Mouse (Mus musculus) adrenal gland, postnatal 4 days (tissue): Measurements from ENCODE around the gene Rhd. TPM values are rescaled to one million over a fixed set of nuclear protein-coding genes. Genes with fewer than 3 reads are reported as not detected.
"Not testable (repeated sequence)": the region's sequence is repeated elsewhere in the genome, so short reads cannot be mapped to it uniquely, and the experiment has no call there.

Experiments used
- DNase-seq, 2 experiments: peaks; one replicate each; pipeline ENCODE4 v3.0.0; 2021 to 2022; ENCODE audit warnings: low spot score in 2 of 2, mixed read lengths in 2 of 2
- long read RNA-seq, 2 experiments: library from polyadenylated mRNA; stranded (forward); transcript quantifications; one replicate each; pipeline ENCODE4 v2.0.0; 2021
- total RNA-seq, 2 experiments: library from RNA; stranded (reverse); gene quantifications; 2 replicates each; pipeline ENCODE4 v1.2.3; 2021

Rhd gene
- 10 to 100 TPM in 1 of 2 experiments, 1 to 10 TPM in 1; 6.5 to 12.0 TPM for total RNA-seq
- long read RNA-seq, experiment 1, transcript Rhd-201 (10 exons, 1,514 nt) = major isoform, 6 of 8 reads
- long read RNA-seq, experiment 1, partial matches to known transcripts = 1 of 8 reads
- long read RNA-seq, experiment 1, other reads (novel, unspliced or antisense) = 1 of 8 reads
- long read RNA-seq, experiment 2, transcript Rhd-201 (10 exons, 1,514 nt) = major isoform, 24 of 30 reads
- long read RNA-seq, experiment 2, partial matches to known transcripts = 2 of 30 reads
- long read RNA-seq, experiment 2, other reads (novel, unspliced or antisense) = 4 of 30 reads

DNA sequence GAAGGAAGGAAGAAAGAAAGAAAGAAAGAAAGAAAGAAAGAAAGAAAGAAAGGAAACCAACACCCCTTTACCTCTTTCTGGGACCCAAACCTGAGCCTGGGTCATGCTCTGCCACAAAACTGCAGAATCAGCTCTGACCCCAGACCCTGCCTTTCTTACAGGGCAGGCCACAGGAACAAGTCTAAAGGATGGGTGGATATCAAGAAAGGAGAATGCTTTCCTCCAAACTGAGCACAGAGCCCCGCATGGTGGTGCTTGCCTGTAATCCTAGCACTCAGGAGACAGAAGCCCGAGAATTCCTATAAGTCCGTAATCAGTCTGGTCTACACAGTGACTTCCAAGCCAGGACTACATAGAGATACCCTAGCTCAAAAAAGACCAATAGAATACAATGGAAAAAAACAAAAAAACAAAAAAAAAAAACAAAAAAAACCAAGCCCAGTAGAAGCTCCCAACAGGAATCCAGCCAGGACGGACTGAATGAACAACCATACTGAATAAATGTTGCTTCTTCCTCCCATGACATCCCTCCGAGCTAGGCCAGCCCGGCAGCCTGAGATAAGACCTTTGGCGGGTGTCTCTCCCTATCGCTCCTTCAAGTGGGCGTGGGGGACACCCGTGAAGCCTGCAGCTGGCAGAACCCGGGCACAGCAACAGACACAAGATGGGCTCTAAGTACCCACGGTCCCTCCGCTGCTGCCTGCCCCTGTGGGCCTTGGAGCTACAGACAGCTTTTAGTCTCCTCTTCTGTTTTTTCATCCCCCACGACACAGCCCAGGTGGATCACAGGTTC, at the start of gene Rhd:
Gene Rhd (plus strand): TSS at position 600 of the 793 bp plus-strand sequence.
- no peak for DNase-seq

DNA sequence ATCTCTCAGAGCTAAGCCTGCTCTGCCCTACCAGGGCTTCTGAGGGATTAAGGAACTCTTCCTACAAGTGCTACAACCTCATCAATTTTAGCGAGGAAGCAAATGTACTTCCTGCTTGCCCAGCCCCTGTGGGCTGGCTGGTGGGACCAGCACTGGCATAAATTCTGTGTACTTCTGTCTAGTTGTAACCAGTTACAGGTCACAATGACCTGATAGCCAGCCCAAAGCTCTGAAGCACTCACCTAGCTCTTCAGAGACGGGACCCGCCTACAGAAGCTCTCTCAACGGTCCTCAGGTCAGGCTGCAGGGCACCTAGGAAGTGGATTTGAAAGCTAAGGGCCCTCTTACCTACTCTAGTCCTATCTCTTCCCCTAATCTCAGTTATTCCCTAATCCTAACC, 46.6 kb upstream of the Rhd start:
- no peak for DNase-seq

DNA sequence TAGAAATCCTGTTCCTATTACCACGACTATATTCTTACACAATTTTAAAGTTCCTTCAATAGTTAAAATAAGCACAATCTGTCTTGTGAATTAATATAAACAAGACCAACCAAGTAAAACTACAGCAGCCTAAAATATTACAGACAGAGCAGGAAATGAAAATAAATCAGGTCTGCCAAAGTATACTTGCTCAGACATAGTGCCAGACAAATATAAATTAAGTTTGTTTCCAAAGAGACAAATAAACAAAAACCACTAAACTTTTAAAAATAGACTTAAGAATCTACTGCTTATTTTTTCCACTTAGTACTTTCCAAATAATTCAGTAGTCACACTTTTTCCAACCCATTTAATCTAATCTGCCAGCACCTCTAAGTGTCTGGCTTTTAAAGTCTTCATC, 43.3 kb upstream of the Rhd start:
- DNase-seq = no peak

DNA sequence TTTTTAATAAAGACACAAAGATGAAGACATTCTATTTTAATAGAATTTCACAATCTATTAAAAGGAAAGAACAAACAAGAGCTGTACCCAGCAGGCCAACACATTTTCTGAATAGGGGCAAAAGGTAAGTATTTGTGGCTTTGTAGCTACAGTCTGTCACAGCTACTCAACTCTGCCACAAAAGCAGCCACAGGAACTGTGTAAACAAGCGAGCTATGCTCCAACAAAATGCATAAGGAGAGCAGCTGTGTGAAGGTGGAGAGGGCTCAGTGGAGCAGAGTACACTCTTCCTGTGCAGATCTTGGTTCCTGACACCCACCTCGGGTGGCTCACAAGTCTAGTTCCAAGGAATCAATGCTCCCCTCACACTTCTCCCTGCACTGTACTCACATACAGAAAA, 40.8 kb upstream of the Rhd start:
- no peak for DNase-seq

DNA sequence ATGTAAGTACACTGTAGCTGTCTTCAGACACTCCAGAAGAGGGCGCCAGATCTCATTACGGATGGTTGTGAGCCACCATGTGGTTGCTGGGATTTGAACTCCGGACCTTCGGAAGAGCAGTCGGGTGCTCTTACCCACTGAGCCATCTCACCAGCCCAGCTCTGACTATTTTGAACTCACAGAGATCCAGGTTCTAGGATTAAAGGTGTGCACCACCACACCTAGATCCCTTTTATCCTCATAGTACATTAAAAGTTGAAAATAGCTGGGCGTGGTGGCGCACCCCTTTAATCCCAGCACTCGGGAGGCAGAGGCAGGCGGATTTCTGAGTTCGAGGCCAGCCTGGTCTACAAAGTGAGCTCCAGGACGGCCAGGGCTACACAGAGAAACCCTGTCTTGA, 38.5 kb upstream of the Rhd start:
- not testable (repeated sequence) for DNase-seq

DNA sequence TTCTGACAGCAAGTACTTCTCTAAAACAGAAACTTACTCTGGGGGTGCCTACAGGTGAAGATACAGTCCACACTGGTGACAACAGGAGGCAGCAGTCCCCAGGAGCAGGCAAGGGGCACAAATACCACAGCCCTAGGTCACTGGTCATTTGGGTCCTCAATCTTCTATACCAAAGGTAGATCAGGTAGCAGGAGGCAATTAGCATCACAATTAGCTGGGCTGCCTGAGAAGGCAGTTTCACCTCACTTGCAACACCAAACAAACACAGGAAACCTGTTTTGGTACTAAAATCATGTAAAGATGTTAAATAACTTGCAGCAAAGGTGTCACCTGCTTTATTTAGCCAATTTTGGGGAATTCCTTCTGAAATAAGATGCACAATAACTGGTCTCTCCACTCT, 38.0 kb upstream of the Rhd start:
- DNase-seq = no peak

DNA sequence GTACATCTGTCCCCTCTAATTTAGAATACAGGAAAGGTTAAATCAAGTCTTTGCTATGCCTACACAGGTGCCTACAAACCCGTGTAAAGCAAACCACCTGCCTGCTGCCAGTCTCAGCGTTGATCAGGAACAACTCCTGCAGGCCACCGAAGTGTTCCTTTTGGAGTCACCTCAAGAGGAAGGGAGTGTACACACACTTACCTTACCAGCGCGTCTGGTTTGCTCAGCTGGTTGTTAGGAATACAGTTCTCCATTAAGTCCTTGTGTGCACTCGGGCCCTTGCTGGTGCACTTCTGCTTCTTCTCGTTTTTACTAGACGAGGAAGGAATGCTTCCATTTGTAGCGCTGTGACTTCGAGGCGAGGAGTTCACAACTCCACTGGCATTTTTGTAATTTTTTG, 36.5 kb upstream of the Rhd start:
- DNase-seq = no peak

DNA sequence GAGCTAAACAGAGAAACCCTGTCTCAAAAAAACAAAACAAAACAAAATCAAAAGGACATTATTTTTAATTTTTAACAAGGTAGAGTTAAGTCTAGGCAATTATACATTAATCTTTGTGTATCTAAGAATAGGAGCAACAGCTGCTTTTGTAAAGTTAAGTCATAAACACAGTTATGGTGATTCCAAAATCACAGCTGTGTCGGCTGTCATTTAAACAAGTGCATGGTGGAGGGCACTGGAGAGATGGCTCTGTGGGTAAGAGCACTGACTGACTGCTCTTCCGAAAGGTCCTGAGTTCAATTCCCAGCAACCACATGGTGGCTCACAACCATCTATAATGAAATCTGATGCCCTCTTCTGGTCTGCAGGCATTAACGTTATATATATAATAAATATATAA, 32.4 kb upstream of the Rhd start:
- DNase-seq = no peak

DNA sequence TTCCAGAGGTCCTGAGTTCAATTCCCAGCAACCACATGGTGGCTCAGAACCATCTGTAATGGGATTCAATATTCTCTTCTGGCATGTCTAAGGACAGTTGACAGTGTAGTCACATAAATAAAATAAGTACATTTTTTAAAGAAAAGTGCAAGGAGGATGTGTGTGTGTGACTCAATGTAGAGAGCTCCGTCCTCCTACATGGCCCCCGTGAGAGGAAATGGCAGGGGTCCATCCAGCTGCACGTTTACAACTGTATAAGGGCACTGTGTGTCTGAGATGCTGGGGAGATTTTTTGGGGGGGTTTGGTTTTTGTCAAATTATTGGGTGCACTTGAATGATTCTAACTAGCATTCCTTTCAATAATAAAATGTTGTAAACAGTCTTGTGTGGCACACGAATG, 28.9 kb upstream of the Rhd start:
- DNase-seq = no peak

DNA sequence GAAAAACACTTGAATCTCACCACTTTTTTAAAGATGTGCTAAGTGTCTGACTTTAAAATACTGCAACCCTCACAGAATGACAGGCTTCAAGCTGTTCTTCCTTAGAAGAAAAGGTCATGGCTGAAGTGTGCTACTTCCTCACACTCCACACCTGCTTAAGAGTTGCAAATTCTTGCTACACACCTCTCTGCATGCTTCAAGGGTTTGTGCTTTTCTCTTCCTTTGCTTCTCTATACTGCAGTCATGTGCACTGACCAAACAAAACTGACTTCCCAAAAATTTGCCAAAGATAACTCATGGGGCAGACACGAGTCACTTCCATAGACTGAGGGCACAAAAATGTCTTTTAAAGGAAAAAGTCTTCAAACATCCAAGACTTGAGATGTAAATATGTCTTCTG, 26.1 kb upstream of the Rhd start:
- no peak for DNase-seq

DNA sequence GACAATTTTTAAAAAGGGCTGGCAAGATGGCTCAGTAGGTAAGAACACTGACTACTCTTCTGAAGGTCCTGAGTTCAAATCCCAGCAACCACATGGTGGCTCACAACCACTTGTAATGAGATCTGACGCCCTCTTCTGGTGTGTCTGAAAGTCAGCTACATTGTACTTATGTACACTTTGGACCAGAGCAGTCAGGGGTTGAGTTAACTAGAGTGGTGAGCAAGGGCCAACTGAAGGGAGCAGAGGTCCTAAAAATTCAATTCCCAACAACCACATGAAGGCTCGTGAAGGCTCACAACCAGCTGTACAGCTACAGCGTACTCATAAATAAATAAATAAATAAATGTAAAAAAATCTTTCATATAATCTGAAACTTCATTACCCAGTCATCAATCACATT, 25.6 kb upstream of the Rhd start:
- DNase-seq = not testable (repeated sequence)

DNA sequence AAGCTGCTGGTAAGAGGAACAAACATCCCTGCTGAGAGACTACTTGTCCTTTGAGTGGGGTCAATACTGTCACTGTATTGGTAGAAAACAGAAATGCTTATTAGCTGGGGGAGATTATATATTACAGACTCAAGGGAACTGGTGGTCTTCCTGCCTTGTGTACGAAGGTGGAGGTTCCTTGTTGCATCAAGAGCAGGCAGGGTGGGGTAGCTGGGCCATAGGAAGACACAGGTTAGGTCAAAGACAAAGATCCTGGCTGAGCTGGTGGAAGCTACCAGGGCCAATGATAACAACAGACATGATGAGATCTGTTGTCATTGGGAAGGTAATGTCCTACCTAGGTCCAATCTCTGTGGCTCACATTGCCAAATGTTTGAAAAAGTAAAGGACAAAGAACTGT, 24.1 kb upstream of the Rhd start:
- no peak for DNase-seq

DNA sequence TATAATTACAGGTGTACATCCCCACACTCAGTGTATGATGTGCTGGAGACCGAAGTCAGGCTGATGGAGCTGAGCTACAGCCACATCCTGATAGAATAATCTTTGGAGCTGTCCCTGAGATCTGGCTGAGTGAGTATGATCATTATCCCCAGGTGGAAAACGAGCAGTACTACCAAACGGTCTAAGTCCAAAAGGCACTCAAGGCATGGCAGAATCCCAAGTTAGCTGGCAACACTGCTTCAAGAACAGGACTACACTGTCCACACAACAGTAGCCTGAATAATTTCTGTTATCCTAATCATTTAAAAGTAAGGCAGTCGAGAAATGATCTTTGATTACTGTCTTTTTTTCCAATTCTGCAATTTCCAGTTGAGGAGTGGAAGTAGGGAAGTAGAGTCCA, 20.8 kb upstream of the Rhd start:
- DNase-seq = no peak

DNA sequence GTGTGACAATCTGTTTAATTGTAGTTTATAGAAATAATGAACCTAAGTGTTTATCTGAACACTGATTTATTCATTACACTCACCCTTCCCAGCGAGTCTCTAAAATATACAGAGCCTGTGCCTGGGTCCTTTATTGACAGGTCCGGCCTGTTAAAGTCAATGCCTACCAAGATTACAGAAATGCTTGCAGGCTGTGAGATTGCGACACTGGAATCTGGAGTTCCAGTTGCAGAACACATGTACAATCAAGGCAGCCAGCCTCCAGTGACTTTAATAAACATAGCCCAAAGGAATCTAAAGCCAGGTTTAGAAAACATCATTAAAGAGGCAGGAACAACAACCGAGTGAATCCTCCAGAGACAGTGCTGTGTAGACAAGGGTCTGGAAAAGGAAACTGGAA, 16.7 kb upstream of the Rhd start:
- no peak for DNase-seq

DNA sequence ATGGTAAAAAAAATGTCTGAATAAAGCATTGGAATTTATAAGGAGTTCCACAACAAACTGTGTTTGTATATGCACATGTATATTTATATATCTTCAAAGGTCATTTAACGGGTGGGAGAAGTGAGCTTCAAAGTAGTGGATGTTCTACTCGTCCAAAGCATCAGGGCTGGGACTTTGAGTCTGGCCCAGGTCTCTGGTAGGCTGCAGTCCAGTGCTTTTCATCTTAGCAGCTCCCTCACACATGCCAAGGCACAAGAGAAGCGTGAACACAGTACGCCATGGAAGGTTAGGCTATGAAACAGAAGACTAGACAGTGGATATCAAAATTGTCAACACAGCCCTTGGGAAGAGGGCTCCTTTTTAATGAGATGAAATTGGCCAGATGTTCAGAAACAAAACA, 13.8 kb upstream of the Rhd start:
- no peak for DNase-seq

DNA sequence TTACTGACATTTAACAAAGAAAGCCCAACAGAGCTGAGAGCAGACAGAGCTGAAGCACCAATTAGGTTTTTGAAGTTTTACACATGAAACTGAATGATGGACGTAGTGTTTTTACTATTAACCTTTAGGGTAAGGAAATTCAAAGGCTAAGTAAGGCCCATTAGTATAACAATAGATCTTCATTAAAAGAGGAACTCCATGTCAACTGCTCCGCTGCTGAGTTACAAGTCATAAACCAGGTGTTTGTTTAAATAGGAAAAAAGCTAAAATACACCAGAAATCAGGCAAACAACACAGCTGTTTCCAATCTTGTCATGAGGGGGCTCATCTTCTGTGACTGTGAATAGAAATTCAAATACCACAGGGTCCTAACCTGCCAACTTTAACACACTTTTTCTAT, 13.1 kb upstream of the Rhd start:
- DNase-seq = no peak

DNA sequence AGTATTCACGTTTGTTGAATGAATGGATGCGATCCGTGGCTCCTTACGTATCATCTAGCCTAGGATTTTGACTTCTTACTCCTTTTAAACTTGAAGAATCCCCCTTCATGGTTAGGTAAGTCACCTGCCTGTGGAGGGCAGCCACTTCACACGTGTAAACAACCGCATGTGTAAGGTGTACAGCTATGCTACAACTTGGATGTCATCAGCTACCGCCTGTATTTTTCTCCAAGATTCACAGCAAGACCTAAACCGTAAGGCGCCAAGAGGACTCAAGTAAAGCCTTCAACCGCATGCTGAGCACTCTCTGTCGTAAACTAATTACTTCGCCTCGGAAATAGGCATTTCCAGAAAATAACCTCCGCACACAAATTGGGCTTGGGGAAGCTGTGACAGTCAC, 12.5 kb upstream of the Rhd start:
- no peak for DNase-seq

DNA sequence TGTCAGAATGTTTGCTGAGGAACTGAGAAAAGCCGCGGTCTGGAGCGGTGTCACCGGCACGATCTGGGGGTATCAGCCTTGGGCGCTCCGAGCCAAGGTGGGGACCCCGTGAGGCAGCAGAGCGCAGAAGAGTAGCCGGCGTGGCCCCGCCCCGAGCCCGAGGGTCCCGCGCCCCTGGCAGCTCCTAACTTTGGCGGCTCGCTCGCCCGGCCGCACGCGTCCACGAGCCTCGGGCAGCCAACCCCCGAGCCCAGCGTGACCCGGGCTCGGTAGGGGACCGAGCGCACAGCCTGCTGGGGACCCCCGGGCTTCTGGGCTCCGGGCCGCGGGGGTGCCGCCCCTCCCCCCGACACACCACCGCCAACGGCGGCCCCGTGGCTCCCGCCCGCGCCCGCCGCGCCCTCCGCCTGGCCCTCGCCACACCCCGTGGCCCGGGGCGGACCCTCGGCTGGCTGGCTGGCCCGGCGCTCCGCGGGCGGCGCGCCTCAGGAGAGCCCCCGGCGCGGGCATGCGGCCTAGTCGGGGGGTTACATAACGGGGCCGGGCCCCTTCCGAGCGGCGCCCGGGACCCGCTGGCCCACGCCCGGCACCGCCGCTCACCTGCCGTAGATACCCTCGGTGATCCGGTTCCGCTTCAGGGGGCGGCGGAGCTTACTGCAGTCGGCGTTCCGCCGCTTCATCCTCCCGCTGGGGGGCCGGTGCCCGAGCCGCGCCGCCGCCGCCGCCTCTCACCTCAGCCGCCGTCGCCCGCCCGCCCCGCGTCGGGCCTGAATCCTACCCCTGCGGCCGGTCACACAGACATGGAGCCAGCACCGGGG, 11.7 kb upstream of the Rhd start:
- peak in 1 of 2 experiments; percentile 26 for DNase-seq

DNA sequence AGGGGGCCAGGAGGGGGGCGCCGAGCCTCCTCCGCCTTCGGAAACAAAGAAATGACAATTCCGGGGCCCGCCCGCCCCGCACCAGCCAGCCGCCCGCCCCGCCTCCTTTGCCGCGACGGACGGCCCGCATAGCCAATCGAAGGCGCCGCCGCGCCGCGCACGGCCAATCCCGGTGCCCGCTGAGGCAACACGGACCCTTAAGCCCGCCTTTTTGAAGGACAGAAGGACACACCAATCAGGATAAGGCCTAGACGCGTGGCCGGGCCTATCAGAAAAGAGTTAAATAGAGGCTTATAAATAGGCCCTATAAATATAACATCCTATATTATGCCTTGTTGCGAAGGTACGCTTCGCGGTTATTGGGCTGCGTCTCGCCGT, 11.1 kb upstream of the Rhd start, which contains the start of gene Maco1:
Gene Maco1 (minus strand): TSS at position 87 of the 378 bp plus-strand sequence.
- DNase-seq = peak; percentile 96 to 100

DNA sequence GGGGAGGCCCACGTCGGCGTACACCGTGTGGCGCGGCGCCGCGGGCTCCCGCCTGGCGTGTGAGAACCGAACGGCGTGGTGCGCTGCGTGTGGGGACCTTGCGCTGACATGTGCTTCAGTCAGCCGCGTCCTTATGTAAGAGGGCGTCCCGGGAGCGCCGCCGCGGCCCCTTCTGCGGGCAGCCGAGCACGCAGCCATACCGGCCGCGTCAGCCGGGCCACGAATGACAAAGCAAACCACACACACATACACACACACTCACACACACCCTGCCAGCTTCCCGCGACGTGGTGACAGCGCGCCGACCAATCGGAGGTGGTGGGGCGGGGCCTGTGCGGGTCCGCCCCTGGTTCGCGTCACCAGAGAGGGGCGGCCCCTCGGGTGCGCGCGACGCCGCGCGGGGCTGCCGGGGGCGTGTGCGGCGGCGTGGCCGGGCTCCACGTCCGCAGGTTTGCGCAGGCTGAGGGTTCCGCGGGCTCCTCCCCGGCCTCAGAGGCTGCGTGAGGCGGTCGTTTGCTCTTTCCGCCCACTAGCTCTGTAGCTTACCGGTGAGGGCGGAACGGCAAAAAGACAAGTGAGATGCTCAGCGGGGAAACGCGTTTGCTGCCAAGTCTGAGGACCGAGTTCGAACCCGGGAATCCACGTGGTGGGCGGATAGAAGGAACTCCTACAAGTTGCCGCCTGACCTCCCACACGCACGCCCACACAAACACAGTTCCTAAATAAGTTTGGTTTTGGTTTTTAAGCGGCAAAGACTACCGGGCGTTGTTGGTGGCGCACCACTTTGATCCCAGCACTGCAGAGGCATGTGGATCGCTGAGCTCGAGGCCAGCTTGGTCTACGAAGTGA, 10.5 kb upstream of the Rhd start:
- DNase-seq = peak; percentile 84 to 87

DNA sequence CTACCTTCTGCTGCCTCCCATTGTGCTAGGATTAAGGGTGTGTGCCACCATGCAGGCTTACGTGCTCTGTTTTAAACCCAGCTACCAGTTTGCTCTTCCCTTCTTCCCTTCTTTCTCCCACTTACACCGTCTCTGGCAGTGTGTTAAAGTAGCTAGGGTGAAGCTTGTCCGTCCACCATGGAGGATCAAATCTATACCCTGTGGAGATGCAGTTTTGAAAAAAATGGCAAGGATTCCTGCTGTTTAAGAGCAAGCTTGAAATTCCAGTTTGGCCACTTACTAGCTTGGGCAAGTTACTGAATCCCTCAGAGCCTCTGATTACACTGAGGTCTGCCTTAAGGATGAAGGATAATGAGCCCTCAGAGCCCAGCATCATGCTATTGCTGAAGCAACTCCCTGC, 9.0 kb upstream of the Rhd start:
- DNase-seq = no peak
